Mouse (Mus musculus) kidney, postnatal 36 days (tissue): ENCODE data around the gene Psme3.
A peak's percentile ranks its signal among the peaks of the same experiment; 100 is the strongest.

Source experiments
- DNase-seq, 2 experiments: peaks; one replicate each; pipeline ENCODE4 v3.0.0; 2021 to 2022; ENCODE audit warnings: mixed read lengths in 2 of 2

Psme3 gene

GRCm38 (mm10) chr11:101315665-101316500, at the start of gene Psme3:
Gene Psme3, plus strand, starts transcription at chr11:101316213.
- DNase-seq, result peak; percentile 93 to 96

- DNase-seq, result no peak
Observed at GRCm38 (mm10) chr11:101269577-101270116, 46.4 kb upstream of the Psme3 start.

GRCm38 (mm10) chr11:101272446-101272845, 43.6 kb upstream of the Psme3 start:
- no peak for DNase-seq

GRCm38 (mm10) chr11:101275309-101275708, 40.7 kb upstream of the Psme3 start:
- peak in 1 of 2 experiments; percentile 19 for DNase-seq

- DNase-seq, result peak; percentile 34 to 58
Observed at GRCm38 (mm10) chr11:101276319-101277070, 39.5 kb upstream of the Psme3 start.

GRCm38 (mm10) chr11:101277381-101278222, 38.4 kb upstream of the Psme3 start:
- peak; percentile 79 to 91 for DNase-seq

GRCm38 (mm10) chr11:101278223-101279192, 37.5 kb upstream of the Psme3 start, which contains the start of the genes Cntd1 and Coa3:
Gene Cntd1, plus strand, starts transcription at chr11:101279012.
Gene Coa3, minus strand, starts transcription at chr11:101279114.
- peak; percentile 91 to 94 for DNase-seq

- no peak for DNase-seq
Observed at GRCm38 (mm10) chr11:101279193-101279569, 36.8 kb upstream of the Psme3 start.

GRCm38 (mm10) chr11:101280837-101281236, 35.2 kb upstream of the Psme3 start:
- DNase-seq, result peak in 1 of 2 experiments; percentile 42

GRCm38 (mm10) chr11:101282896-101283295, 33.1 kb upstream of the Psme3 start:
- no peak for DNase-seq

- DNase-seq, result peak in 1 of 2 experiments; percentile 73
Observed at GRCm38 (mm10) chr11:101283805-101284204, 32.2 kb upstream of the Psme3 start.

- DNase-seq, result peak in 1 of 2 experiments; percentile 20
Observed at GRCm38 (mm10) chr11:101287306-101287705, 28.7 kb upstream of the Psme3 start.

- DNase-seq, result no peak
Observed at GRCm38 (mm10) chr11:101291231-101291630, 24.8 kb upstream of the Psme3 start.

GRCm38 (mm10) chr11:101295191-101295590, 20.8 kb upstream of the Psme3 start:
- no peak for DNase-seq

GRCm38 (mm10) chr11:101300881-101301280, 15.1 kb upstream of the Psme3 start:
- no peak for DNase-seq

- no peak for DNase-seq
Observed at GRCm38 (mm10) chr11:101301299-101302003, 14.6 kb upstream of the Psme3 start.

- peak; percentile 97 to 100 for DNase-seq
Observed at GRCm38 (mm10) chr11:101302004-101302798, 13.8 kb upstream of the Psme3 start, which contains the start of gene Becn1. Gene Becn1, minus strand, starts transcription at chr11:101302286.

- no peak for DNase-seq
Observed at GRCm38 (mm10) chr11:101307744-101308143, 8.3 kb upstream of the Psme3 start.

GRCm38 (mm10) chr11:101311083-101311482, 4.9 kb upstream of the Psme3 start:
- DNase-seq, result no peak
